Mouse (Mus musculus) kidney, adult 11 months (tissue): ENCODE measurements around the gene Ppig.
A peak's percentile ranks its signal among the peaks of the same experiment; 100 is the strongest.

Experiments used
- DNase-seq: peaks from one replicate; pipeline ENCODE4 v3.0.0; 2022

The Ppig gene

DNA sequence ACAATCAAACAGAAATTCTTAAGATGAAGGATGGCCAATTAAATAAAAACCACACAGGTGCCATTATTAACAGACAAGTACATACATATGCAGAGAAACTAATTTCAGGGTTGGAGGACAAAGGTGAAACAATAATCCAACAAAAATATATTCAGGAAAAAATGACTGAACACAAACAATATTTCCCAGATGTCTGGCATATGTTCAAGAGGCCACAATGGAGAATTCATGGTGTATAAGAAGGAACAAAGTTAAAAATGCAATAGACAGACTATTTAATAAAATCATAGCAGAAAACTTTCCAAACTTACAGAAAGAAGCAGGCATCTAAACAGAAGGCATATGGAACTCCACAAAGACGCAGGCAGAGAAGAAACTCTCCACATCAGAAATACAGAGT is 42.4 kb downstream of the Ppig start:
- no peak for DNase-seq

DNA sequence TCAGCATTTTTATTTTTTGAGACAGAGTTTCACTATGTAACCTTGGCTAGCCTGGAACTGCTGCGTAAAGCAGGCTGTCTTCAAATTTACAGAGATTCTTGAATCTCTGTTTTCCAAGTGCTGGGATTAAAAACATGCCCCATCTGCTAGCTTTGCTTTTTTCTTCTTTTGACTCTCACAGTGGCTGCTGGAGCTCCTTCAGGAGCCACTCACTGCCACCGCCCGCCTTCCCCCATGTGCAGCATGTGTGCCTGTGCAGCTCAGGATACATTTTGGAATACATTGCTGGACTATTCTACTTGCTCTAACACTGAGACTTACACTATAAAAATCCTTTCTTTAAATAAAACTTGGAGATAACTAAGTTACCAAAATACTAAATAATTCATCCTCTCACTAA is 51.0 kb downstream of the Ppig start:
- no peak for DNase-seq

DNA sequence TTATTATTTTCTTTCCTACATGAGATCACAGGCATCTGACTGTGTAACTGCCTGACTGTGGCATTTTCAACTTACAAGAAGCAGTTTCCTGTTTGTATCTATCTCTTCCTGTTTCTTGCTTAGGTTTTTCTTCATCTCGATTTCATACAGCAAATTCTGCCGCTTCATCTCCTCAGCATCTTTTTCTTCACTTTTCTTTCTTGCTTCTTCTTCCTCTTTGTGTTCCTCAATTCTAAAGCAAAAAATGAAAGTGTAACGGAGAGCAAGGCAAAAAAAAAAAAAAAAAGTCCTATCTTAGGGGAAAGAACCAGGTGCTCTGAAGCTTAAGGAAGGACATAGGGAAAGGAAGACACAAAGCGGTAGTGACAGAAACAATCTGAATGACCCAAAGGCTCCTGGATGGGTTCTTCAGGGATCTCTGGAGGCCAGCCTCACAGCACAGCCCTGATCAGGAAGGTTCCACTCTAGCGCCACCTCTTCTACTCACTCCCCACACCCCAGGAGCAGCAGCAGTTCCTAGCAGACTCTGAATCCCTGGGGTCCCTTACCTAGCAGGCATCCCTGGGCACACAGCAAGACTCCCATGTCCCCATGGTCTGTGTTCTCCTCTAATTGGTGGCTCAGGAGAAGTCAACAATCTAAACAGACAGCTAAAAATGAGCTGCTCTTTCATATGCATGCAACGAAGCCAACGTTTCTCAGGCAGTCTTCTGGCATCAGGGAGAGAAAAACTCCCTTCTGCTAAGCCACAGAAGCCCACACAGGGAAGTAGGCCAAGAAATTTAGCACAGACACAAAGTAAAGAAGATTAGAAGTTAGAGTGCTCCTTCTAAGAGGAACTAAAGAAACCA is 55.9 kb downstream of the Ppig start:
- DNase-seq, result no peak

GRCm38 (mm10) chr2:69778836-69779177 is 56.5 kb downstream of the Ppig start:
- DNase-seq, result no peak

DNA sequence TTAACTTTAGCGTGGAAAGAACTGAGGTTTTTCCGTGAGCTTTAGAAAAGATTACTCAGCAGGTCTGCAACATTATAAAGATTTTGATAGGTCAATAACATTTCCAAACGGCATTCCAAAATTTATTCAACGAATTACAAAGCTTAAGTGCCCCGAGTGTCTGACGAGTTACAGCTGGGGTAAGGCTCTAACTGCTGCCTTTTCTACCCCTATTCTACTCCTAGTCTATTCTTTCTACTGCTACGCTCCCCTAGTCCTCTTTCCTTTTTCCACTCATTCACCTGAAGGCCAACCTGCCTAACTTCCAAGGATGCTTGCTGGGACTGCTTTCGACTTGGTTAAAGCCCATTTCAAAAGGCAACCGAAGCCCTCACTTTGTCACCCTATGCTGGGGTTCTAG is 66.6 kb downstream of the Ppig start:
- no peak for DNase-seq

DNA sequence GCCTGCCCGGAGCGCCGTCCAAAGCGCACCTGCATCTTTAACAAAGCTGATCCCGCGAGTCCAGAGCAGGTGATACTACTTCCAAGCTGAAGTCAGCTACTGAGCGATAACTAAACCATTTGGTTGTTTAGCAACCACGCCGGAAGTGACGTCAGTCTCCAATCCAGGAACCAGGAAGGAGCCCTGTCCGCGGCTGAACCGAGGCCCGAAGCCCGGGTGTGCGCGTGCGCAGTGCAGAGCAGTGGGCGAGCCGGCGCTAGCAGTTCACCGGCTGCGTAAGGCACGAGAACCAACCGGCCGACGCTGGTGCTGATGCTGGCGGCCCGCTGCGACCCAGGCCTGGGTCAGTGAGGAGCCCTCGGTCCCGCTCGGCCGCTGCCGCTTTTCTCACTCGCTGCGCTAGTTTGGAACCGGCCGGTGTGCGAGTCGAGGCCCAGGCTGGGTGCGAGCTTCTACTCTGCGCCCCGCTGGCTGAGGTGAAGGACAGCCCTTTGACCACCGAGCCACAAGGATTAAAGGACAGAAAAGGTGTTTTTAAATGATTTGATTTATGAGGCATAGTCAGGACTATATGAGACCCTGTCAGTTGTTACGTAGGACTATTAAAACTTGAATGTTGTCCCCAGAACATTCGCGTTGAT is 67.2 kb downstream of the Ppig start, which contains the start of the genes Ccdc173 and Phospho2:
Ccdc173 (minus strand) TSS at position 147 of the 641 bp plus-strand sequence.
Phospho2 (plus strand) TSS at position 195 of the 641 bp plus-strand sequence.
- DNase-seq, result peak; percentile 98

- peak; percentile 84 for DNase-seq
Observed at GRCm38 (mm10) chr2:69790285-69790684, 67.9 kb downstream of the Ppig start.

GRCm38 (mm10) chr2:69790722-69791121 is 68.4 kb downstream of the Ppig start:
- no peak for DNase-seq

DNA sequence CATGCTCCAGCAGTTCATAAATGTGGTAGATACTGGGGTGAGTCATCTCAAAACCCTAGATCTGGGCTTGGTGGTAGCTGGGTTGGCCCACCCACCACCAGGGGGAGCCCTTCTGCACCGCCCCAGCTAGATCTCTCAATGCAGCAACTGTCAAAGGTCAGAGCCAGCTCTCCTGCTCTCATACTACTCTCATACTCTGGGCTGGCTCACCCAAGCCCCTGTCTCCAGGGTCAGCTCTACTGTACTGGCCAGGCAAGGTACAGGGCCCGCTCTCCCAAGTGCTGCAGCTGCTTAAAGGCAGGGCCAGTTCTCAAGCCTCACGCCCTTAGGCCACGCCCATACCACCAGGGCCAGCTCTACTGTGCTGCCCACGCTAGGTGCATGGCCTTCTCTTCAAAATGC is 80.6 kb downstream of the Ppig start:
- peak; percentile 49 for DNase-seq
